Mouse (Mus musculus) forebrain, embryonic 13.5 days (tissue): ENCODE results near the gene Eya2. TPM values are rescaled to one million over a fixed set of nuclear protein-coding genes. Genes with fewer than 3 reads are reported as not detected.
A peak's percentile ranks its signal among the peaks of the same experiment; 100 is the strongest.
"Not testable (repeated sequence)": the region's sequence is repeated elsewhere in the genome, so short reads cannot be mapped to it uniquely, and the experiment has no call there.

Experiments used
- ATAC-seq: fragments of 200-750 bp; cut with Nextera tagmentation; 2 replicates; pipeline ENCODE4 v1.8.0; 2017
- H3K27ac ChIP-seq: fragments of 300-500 bp; sonication (generic); 2 replicates; pipeline ENCODE4 v1.5.1; 2015; ENCODE audit warnings: inconsistent platforms, mild to moderate bottlenecking, moderate library complexity
- H3K27me3 ChIP-seq: fragments of 300-500 bp; sonication (generic); 2 replicates; pipeline ENCODE4 v1.6.1; 2015; ENCODE audit warnings: mild to moderate bottlenecking, inconsistent platforms
- H3K36me3 ChIP-seq: fragments of 300-500 bp; sonication (generic); 2 replicates; pipeline ENCODE4 v1.6.1; 2015; ENCODE audit warnings: mild to moderate bottlenecking, inconsistent platforms; ENCODE audit not compliant: poor library complexity, severe bottlenecking
- H3K4me1 ChIP-seq: fragments of 300-500 bp; sonication (generic); 2 replicates; pipeline ENCODE4 v1.6.1; 2015; ENCODE audit warnings: inconsistent platforms
- H3K4me2 ChIP-seq: fragments of 300-500 bp; sonication (generic); 2 replicates; pipeline ENCODE4 v1.6.1; 2015; ENCODE audit warnings: inconsistent platforms, mild to moderate bottlenecking, moderate library complexity
- H3K4me3 ChIP-seq: fragments of 300-500 bp; sonication (generic); 2 replicates; pipeline ENCODE4 v1.5.1; 2015; ENCODE audit warnings: mild to moderate bottlenecking, inconsistent platforms
- H3K9ac ChIP-seq: fragments of 300-500 bp; sonication (generic); 2 replicates; pipeline ENCODE4 v1.6.1; 2015; ENCODE audit warnings: mild to moderate bottlenecking, inconsistent platforms
- H3K9me3 ChIP-seq: fragments of 300-500 bp; sonication (generic); replicated peaks from 2 replicates; pipeline ENCODE4 v1.6.1; 2016; ENCODE audit warnings: inconsistent platforms
- WGBS: fragments of 180-500 bp; shearing (Covaris S2); methylation state at CpG from one replicate; pipeline ENCODE4 v1.1.7; 2015; 5-methylcytosine and 5-hydroxymethylcytosine counted together
- polyA plus RNA-seq: library from polyadenylated mRNA; unstranded; fragments of >200 nt; fragmentation: Nextera tagmentation; extraction: Ambion mirVana; gene quantifications from 2 replicates; pipeline ENCODE4 v1.2.1, GENCODE M21; 2015

Gene Eya2
- polyA plus RNA-seq, 1 experiment from 2014 or later: 2.5 TPM

DNA sequence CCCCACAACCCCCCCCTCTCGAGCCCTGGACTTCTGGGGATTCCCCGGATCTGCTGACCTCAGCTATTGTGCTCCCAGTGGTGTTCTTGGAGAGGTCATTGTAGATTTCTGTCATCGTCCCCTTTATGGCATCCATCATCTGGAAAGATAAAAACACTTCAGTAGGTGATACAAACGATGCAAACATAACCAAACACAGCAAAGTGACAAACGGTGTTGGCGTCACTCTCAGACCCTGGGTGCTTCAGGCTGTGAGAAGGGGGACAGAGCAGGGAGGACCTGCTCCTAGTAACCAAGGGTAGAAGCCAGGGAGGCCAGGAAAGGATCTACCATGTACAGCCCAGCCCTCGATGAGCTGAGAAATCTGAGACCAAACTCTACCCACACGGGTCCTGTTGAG is 203.0 kb downstream of the Eya2 start:
- H3K4me1 ChIP-seq: no peaks in the 10 kb centered on the region
- 66% methylated on average over 8 of the region's 8 CpGs for WGBS
- no peak overlapping the region for H3K9ac ChIP-seq
- H3K4me3 ChIP-seq: no peak overlapping the region
- no peaks in the 10 kb centered on the region for H3K9me3 ChIP-seq
- no peak for ATAC-seq
- peaks cover 92% of the 10 kb centered on the region for H3K36me3 ChIP-seq
- no peak overlapping the region for H3K4me2 ChIP-seq
- no peaks in the 10 kb centered on the region for H3K27me3 ChIP-seq
- H3K27ac ChIP-seq: no peak overlapping the region; the same call in 1 of the 2 replicates

DNA sequence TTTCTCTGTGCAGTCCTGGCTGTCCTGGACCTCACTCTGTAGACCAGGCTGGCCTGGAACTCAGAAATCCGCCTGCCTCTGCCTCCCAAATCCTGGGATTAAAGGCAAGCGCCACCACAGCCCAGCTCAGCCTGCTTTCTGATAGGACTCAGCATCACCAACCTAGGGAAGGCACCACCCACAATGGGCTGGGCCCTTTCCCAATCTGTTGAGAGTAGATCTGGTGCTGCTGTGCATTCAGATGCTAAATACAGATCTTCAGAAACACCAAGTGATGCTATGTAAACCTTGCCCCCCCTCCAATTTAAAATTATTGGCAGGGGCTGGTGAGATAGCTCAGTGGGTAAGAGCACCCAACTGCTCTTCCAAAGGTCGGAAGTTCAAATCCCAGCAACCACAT is 205.3 kb downstream of the Eya2 start:
- not testable (repeated sequence) for H3K9me3 ChIP-seq, H3K27me3 ChIP-seq, H3K4me2 ChIP-seq, H3K4me1 ChIP-seq, H3K27ac ChIP-seq, H3K9ac ChIP-seq, ATAC-seq, H3K4me3 ChIP-seq
- WGBS: 91% methylated on average over 3 of the region's 3 CpGs
- H3K36me3 ChIP-seq: peaks cover 89% of the 10 kb centered on the region

DNA sequence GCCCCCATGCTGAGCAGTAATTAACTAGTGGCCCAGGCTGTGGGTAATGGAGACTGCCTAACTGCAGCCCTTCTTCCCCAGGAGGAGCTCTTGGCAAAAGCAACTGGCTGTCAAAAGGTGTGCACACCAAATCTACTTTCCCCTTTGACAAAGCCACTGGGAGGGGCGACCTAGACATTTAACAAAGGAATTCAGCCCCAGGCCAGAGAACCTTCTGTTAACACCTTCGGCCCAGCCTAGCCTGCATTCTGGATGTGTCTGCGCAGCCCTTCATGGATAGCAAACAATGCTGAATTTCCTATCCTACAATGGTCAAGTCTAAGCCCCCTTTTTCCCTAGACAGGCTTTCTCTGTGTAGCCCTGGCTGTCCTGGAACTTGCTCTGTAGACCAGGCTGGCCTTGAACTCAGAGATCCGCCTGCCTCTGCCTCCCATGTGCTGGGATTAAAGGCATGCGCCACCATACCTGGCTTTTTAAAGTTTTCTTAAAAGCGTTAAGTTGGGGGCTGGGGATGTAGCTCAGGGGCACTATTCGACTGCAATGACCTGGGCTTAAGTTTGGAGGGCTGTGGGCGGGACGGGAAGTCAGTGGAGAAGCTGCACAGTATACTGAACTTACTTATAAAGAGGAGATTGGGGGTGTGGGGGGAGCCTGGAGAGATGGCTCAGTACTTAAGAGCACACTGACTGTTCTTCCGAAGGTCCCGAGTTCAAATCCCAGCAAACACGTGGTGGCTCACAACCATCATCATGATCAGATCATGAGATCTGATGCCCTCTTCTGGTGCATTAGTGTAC is 213.5 kb downstream of the Eya2 start:
- Histone ChIP-seq H3K9ac (no peak overlapping the region), H3K36me3 (peaks cover 94% of the 10 kb centered on the region), H3K27ac (no peak overlapping the region), H3K9me3 (no peaks in the 10 kb centered on the region), H3K27me3 (no peaks in the 10 kb centered on the region), H3K4me2 (no peak overlapping the region), H3K4me1 (no peaks in the 10 kb centered on the region), H3K4me3 (no peak overlapping the region)
- ATAC-seq: no peak
- WGBS: 96% methylated on average over 12 of the region's 12 CpGs

DNA sequence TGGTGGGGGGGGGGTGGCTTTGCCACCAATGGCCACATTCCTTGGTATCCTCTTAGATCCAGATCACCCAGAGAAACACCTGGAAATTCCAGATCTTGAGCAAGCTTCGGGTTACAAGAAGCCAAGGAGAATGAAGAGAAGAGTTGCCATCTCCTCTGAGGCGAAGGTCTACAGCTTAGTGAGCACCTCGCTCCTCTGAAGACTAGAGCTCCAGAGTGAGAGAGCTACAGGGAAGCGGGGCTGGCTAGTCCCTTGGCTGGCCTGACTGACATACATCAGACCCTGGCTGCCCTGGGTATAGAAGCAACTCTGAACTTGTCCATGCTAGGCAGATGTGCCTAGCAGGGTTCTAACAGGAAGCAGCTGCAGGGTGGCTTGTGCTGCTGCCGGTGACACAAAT is 214.3 kb downstream of the Eya2 start:
- no peaks in the 10 kb centered on the region for H3K9me3 ChIP-seq
- H3K9ac ChIP-seq: no peak overlapping the region
- H3K4me2 ChIP-seq: no peak overlapping the region
- H3K27me3 ChIP-seq: no peaks in the 10 kb centered on the region
- ATAC-seq: no peak
- H3K4me3 ChIP-seq: no peak overlapping the region
- H3K4me1 ChIP-seq: peaks cover 4% of the 10 kb centered on the region; the same call in 1 of the 2 replicates
- H3K27ac ChIP-seq: no peak overlapping the region
- WGBS: over 99% methylated on average over 5 of the region's 5 CpGs
- peaks cover 99% of the 10 kb centered on the region for H3K36me3 ChIP-seq

DNA sequence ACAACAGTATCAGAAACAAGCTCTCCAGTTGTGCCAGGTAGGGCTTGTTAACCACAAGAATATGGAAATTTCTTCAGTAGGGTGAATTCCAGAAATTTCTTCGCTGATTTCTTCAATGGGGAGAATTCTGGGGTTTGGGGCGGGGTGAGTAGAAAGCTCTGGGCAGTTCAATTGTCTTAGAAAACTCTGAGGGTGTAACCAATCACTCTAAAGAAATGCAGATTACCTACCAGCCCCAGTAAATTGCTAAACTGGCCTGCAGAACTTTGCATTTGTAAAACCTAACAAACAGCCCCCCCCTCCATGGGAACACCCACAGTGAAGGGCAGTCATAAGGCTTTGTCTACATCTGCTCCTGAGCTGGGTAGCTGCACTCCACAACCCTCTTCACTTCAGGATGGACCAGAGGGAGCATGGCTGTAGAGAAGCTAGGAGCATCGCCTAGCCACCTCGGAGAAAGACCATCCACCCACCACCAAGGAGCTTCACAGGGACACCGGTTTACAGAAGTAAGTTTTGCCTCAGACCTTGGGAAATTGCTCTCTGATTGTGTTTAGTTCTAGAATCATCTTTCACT is 215.2 kb downstream of the Eya2 start:
- 92% methylated on average over 5 of the region's 5 CpGs for WGBS
- peaks cover 99% of the 10 kb centered on the region for H3K36me3 ChIP-seq

DNA sequence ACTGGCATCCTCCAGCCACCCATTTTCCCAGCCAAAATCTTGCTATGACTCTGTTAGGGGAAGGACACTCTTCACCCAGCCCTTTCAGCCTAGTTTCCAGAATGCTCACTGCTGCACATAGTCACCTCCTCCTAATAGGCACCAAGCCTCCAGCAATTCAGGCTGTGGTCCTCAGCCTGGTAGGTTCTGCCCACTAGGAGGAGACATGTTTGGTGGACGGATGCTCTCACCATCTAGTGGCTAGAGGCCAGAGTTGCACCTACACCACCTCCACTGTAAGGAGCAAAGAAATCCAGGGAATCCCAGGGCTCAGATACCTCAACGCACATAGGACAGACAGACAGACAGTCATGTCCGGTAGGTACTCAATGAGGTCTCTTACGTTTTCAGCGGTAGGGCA is 216.7 kb downstream of the Eya2 start:
- no peak overlapping the region for H3K27ac ChIP-seq
- H3K9ac ChIP-seq: no peak overlapping the region; the same call in 1 of the 2 replicates
- H3K4me1 ChIP-seq: peaks cover 11% of the 10 kb centered on the region; the same call in 1 of the 2 replicates
- 78% methylated on average over 5 of the region's 5 CpGs for WGBS
- H3K36me3 ChIP-seq: peaks cover 98% of the 10 kb centered on the region
- no peaks in the 10 kb centered on the region for H3K9me3 ChIP-seq
- H3K4me3 ChIP-seq: no peak overlapping the region
- ATAC-seq: no peak
- H3K27me3 ChIP-seq: no peaks in the 10 kb centered on the region
- H3K4me2 ChIP-seq: no peak overlapping the region

More for the DNA sequence above, 215.2 kb downstream of the Eya2 start:
- Histone ChIP-seq H3K9me3 (no peaks in the 10 kb centered on the region), H3K9ac (no peak overlapping the region), H3K4me3 (no peak overlapping the region), H3K4me2 (no peak overlapping the region), H3K4me1 (peaks cover 6% of the 10 kb centered on the region; the same call in 1 of the 2 replicates), H3K27me3 (no peaks in the 10 kb centered on the region), H3K27ac (no peak overlapping the region)
- no peak for ATAC-seq

DNA sequence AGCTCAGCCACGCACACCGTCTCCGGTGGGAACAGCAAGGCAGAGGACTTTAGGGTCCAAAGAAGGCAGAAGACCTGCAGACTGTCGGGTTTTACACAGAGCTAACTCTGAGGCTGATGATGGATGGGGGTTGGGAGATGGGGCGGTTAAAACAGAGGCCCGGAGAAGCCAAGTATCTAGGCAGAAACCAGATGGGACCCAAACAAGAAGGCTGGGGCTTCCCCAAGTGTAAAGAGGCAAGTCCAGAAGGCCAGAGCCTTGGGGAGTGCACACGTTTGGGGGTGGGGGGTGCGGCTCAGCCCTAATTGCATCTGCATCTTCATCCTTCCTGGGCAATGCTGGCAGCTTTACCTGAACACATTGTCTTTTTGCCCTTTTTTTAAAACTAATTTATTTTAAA is 218.1 kb downstream of the Eya2 start:
- WGBS: 95% methylated on average over 8 of the region's 8 CpGs
- H3K4me2 ChIP-seq: no peak overlapping the region
- H3K27ac ChIP-seq: no peak overlapping the region

DNA sequence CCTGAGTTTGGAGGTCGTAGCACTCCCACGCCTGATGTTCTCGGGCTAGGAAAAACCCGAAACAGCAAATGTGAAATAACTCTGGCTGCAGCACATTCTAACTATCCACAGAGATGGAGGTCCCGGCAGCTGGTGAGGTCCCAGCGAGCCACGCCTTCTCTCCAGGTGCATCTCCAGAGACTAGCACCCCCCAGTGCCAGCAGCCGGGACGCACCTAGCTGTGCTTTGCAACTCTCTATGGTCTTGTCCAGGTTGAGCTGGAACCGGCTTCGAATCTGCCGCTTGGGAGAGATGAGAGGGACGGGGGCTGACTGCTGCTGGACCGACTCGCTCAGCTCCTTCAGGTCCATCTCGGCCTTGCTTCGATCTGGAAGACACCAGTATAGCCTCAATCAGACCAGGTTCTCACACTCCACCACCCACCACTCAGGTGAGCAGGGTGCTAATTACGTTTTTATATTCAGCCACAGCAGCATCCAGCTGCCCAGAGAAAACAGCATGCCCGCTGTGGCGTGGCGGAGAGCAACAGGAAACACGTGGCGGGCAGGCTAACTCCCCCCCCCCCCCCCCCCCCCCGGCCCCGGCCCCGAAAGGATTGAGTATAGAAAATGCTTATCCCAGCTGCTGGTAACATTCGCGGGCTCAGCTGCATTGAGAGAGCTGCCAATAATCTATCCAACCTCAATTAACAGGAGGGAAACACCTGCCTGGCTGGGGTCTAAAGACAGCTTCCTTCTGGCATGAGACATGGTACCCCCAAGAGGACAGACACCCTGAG is 220.5 kb downstream of the Eya2 start:
- ATAC-seq: no peak
- H3K4me1 ChIP-seq: peaks cover 11% of the 10 kb centered on the region; the same call in 1 of the 2 replicates
- H3K4me3 ChIP-seq: no peak overlapping the region
- no peak overlapping the region for H3K4me2 ChIP-seq
- no peaks in the 10 kb centered on the region for H3K9me3 ChIP-seq
- no peak overlapping the region; the same call in 1 of the 2 replicates for H3K9ac ChIP-seq
- peak overlapping the region; percentile 49; the same call in 1 of the 2 replicates for H3K27ac ChIP-seq
- peaks cover 92% of the 10 kb centered on the region for H3K36me3 ChIP-seq
- 83% methylated on average over 25 of the region's 28 CpGs for WGBS
- H3K27me3 ChIP-seq: no peaks in the 10 kb centered on the region

More for the DNA sequence above, 218.1 kb downstream of the Eya2 start:
- peaks cover 97% of the 10 kb centered on the region for H3K36me3 ChIP-seq
- H3K27me3 ChIP-seq: no peaks in the 10 kb centered on the region
- H3K4me3 ChIP-seq: no peak overlapping the region
- no peak for ATAC-seq
- no peaks in the 10 kb centered on the region for H3K9me3 ChIP-seq
- peaks cover 11% of the 10 kb centered on the region; the same call in 1 of the 2 replicates for H3K4me1 ChIP-seq
- no peak overlapping the region for H3K9ac ChIP-seq

DNA sequence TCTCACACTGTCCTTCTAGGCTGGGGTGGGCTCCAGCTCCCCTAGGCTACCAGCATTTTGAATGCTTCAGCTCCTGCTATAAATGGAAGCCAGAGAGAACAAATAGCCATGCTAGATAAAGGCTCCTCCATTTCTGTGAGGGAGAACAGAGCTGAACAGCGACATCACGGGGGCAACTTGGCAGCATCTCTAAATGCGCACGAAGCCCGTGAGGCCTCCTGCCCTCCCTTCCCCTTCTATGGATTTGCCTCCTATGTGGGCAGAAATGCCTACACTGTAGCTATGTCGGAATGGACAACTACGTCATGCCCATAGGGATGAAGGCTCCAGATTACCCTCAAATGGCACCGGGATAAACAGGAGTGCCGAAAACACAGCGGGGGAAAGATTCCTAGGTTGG is 222.6 kb downstream of the Eya2 start:
- Histone ChIP-seq H3K27ac (no peak overlapping the region), H3K36me3 (peaks cover 92% of the 10 kb centered on the region), H3K9ac (peak overlapping the region; percentile 3; the same call in 1 of the 2 replicates), H3K4me2 (no peak overlapping the region), H3K9me3 (no peaks in the 10 kb centered on the region), H3K4me1 (peaks cover 11% of the 10 kb centered on the region; the same call in 1 of the 2 replicates), H3K27me3 (no peaks in the 10 kb centered on the region), H3K4me3 (no peak overlapping the region)
- ATAC-seq: no peak
- 84% methylated on average over 10 of the region's 10 CpGs for WGBS

DNA sequence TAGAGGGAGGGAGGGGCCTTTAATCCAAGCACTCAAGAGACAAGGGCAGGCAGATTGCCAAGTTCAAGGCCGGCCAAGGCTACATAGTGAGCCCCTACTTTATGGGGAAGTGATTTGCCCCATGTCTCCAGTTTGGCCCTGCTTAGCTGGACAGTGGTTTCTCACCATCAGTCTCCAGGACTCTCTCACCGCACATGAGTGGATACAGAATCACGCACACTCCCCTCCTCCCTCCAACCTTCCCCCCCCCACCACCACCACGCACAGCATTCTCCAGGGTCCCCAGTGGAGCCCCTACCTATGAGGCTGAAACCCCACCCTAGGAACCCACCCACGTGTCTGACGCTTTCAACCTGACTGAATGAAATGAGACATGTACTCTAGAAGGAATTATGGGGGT is 223.7 kb downstream of the Eya2 start:
- H3K36me3 ChIP-seq: peaks cover 92% of the 10 kb centered on the region
- H3K4me3 ChIP-seq: no peak overlapping the region
- no peak for ATAC-seq
- no peaks in the 10 kb centered on the region for H3K9me3 ChIP-seq
- no peak overlapping the region for H3K4me2 ChIP-seq
- H3K27me3 ChIP-seq: no peaks in the 10 kb centered on the region
- H3K27ac ChIP-seq: no peak overlapping the region
- H3K9ac ChIP-seq: no peak overlapping the region
- 91% methylated on average over 6 of the region's 6 CpGs for WGBS
- H3K4me1 ChIP-seq: peaks cover 11% of the 10 kb centered on the region; the same call in 1 of the 2 replicates

DNA sequence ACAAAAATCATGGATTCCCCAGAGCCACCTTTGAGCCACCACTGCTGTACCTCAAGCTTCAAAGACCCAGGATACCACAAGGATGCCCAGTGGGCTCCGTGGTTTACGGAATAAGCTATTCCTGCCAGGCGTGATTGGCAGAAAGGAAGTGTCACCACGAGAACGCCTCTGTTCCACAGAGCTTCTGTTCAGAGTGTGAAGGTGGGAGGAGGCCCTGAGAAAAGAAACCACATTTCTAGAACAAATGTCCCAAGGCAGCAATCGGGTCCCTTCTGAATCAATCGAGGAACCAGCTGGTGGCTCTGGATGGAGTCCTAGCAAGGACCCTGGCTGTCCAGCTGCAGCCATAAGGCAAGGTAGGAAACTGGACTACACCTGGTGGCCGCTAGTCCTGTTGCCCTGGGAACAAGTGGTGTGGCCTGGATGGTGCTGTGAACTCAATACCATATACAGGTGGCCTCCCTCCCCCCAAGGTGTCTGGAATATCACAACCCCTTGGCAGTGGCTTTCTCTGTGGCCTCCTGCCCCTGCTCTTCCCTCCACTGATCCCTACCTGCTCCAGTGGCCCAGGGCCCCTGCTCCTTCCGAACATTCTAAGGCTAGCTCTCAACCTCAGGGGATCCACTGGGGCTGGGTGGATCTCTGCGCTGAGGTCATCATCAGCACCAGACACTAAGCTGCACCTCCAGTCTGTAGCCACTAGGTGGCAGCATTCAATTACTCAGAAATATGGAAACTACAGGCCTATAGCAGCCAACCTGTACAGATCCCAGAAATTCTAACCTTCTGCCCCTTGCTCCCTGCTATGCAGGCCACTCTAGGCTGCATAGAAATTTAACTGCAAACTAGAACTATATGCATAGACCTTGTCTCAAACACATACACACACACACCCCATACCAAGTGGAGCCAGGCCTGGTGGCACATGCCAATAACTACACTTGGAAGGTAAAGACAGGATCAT is 224.4 kb downstream of the Eya2 start:
- Histone ChIP-seq H3K9me3 (no peaks in the 10 kb centered on the region), H3K4me2 (no peak overlapping the region), H3K4me3 (no peak overlapping the region), H3K4me1 (peaks cover 5% of the 10 kb centered on the region; the same call in 1 of the 2 replicates), H3K27me3 (no peaks in the 10 kb centered on the region), H3K27ac (no peak overlapping the region), H3K9ac (no peak overlapping the region), H3K36me3 (peaks cover 92% of the 10 kb centered on the region)
- 79% methylated on average over 10 of the region's 10 CpGs for WGBS
- peak; percentile 67 for ATAC-seq
